Mouse (Mus musculus) spleen, adult 2 months (tissue): ENCODE measurements around the gene Rfx4. TPM values are rescaled to one million over a fixed set of nuclear protein-coding genes. Genes with fewer than 3 reads are reported as not detected.
A peak's percentile ranks its signal among the peaks of the same experiment; 100 is the strongest.

Experiments used
- DNase-seq, 2 experiments: peaks; one replicate each; pipeline versions ENCODE4 v3.0.0 to v3.0.0-alpha.2; 2012 to 2021; ENCODE audit warnings: low spot score in 2 of 2, low read depth in 1 of 2
- H3K27ac ChIP-seq: fragments of 200-500 bp; 2 replicates; pipeline ENCODE4 v1.5.1; 2012; ENCODE audit warnings: low read length, inconsistent platforms; ENCODE audit not compliant: insufficient read depth
- H3K27me3 ChIP-seq: fragments of 200-500 bp; 2 replicates; pipeline ENCODE4 v1.6.1; 2012; ENCODE audit warnings: mild to moderate bottlenecking, moderate library complexity, low read length, inconsistent platforms; ENCODE audit not compliant: control insufficient read depth, insufficient read depth
- H3K36me3 ChIP-seq: fragments of 200-500 bp; 2 replicates; pipeline ENCODE4 v1.6.1; 2012; ENCODE audit warnings: mild to moderate bottlenecking, low read length, inconsistent platforms; ENCODE audit not compliant: control insufficient read depth, insufficient read depth
- H3K4me1 ChIP-seq: fragments of 200-500 bp; 2 replicates; pipeline ENCODE4 v1.6.1; 2011; ENCODE audit warnings: inconsistent platforms; ENCODE audit not compliant: control insufficient read depth, insufficient read depth, insufficient read length
- H3K4me3 ChIP-seq: fragments of 200-500 bp; 2 replicates; pipeline ENCODE4 v1.5.1; 2011; ENCODE audit warnings: mild to moderate bottlenecking, inconsistent platforms; ENCODE audit not compliant: insufficient read depth, insufficient read length; ENCODE audit errors: extremely low read depth
- CTCF ChIP-seq: fragments of 200-500 bp; IDR thresholded peaks from 2 replicates; pipeline ENCODE4 v1.5.1; 2011; ENCODE audit warnings: mild to moderate bottlenecking, inconsistent platforms; ENCODE audit not compliant: insufficient read depth, insufficient read length, insufficient replicate concordance; ENCODE audit errors: extremely low read depth
- POLR2A ChIP-seq: fragments of 200-500 bp; IDR thresholded peaks from 2 replicates; pipeline ENCODE4 v1.6.1; 2011; ENCODE audit warnings: low read depth, low read length, inconsistent platforms
- whole genome bisulfite sequencing: fragments of 180-500 bp; shearing (Covaris S2); methylation state at CpG from one replicate; pipeline ENCODE4 v1.1.7; 2018; 5-methylcytosine and 5-hydroxymethylcytosine counted together
- polyA plus RNA-seq: library from polyadenylated mRNA; depleted of rRNA; stranded (reverse); fragments of >200 nt; gene quantifications from 2 replicates; pipeline ENCODE4 v1.2.3, GENCODE M21; 2012

Rfx4 gene
- polyA plus RNA-seq, 1 experiment = not detected

- H3K36me3 ChIP-seq = no peaks in the 10 kb centered on the region
- H3K27ac ChIP-seq = no peak overlapping the region
- TF ChIP-seq CTCF (no peak), POLR2A (no peak)
- WGBS = 85% methylated on average over 14 of the region's 14 CpGs
- no peak for DNase-seq
- H3K27me3 ChIP-seq = no peaks in the 10 kb centered on the region
- peaks cover 2% of the 10 kb centered on the region; the same call in 1 of the 2 replicates for H3K4me1 ChIP-seq
- no peak overlapping the region for H3K4me3 ChIP-seq
These were observed 103.1 kb downstream of the Rfx4 start for GRCm38 (mm10) chr10:84858806-84859496.

DNA sequence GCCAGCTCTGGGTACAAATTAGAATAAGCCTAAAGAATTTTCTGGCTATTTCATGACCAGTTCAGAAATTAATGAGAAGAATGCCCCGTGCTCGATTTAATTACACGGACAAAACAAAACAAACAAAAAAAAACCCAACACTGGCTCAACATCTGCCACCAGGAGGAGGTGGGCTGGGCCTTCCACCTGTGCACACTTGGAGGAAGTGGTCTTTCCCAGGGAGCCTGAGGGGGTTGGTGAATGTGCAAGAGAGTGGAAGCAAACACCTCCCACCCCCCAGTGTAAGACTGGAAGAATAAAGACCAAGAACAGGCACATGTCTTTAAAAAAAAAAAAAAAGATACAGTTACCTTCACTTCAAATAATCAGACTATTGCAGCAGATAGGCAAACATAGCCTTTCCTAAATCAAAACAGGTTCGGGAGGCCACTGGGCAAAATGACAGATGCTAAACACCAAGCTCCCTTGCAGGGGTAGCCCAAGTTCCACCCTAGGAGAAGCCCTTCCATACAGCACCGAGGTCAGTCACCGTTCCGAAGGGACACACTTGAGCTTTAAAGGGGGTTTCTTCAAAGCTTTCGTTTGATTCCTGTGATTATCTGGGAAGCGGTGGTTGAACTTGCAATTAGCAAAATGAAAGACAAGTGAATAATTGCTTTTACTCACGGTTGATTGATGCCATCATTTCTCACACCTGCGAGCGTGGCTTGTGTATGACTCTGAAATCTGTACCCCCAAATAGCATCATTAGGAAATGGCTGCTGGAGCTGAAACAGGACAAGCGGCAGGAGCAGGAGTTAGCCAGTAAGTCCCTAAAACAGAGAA, 103.9 kb downstream of the Rfx4 start:
- H3K36me3 ChIP-seq = no peaks in the 10 kb centered on the region
- H3K4me3 ChIP-seq = no peak overlapping the region
- H3K27ac ChIP-seq = no peak overlapping the region
- no peak for TF ChIP-seq CTCF
- TF ChIP-seq POLR2A = no peak
- 79% methylated on average over 13 of the region's 13 CpGs for WGBS
- H3K4me1 ChIP-seq = peaks cover 2% of the 10 kb centered on the region; the same call in 1 of the 2 replicates
- DNase-seq = no peak
- no peaks in the 10 kb centered on the region for H3K27me3 ChIP-seq

- TF ChIP-seq POLR2A = no peak
- TF ChIP-seq CTCF = no peak
- peak in 1 of 2 experiments; percentile 19 for DNase-seq
- Histone ChIP-seq H3K36me3 (no peaks in the 10 kb centered on the region), H3K27me3 (no peaks in the 10 kb centered on the region), H3K27ac (no peak overlapping the region), H3K4me3 (no peak overlapping the region), H3K4me1 (peaks cover 2% of the 10 kb centered on the region; the same call in 1 of the 2 replicates)
- 63% methylated on average over 6 of the region's 6 CpGs for WGBS
These were observed 107.6 kb downstream of the Rfx4 start for GRCm38 (mm10) chr10:84863488-84863887.

DNA sequence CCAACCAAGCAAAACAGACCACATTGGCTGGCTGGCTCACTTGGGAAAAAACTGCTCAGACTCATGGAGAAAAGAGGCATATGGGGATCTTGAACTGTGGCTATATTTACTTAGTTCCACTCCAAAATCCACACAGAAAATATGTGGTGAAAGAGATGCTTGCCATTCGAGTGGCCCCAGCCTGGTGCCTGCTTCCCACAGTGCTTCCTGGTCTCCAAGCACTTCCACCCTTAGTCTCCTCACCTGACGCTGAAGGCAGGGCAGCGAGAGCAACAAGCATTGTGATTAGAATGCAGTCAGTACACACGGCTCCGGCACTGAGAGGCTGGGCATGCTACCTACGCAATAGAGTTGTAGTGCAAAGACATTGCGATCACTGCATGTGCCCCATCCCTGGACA, 111.7 kb downstream of the Rfx4 start:
- H3K27ac ChIP-seq = no peak overlapping the region
- 88% methylated on average over 7 of the region's 7 CpGs for WGBS
- TF ChIP-seq CTCF (no peak), POLR2A (no peak)

DNA sequence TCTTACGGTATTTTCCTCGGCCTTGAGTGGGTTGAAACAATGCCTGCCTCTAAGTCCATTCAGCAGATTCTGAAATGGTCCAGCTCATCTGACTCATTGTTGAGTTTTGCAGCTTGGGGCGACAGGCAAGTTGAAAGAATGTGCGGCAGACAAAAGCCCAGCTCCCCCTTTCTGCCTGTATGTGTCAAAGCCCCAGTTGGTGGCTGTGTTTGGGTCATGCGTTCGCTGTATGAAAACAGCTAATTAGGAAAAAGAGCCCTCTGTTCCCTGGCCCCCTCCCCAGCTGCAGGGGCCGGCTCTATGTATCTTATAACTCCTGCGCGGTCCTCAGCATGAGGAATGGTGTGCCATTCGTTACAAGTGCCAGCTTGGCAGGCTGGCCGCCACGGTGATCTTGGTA, 115.4 kb downstream of the Rfx4 start:
- no peak overlapping the region for H3K27ac ChIP-seq
- no peaks in the 10 kb centered on the region for H3K36me3 ChIP-seq
- no peak for DNase-seq
- TF ChIP-seq POLR2A = no peak
- no peak for TF ChIP-seq CTCF
- H3K4me1 ChIP-seq = no peaks in the 10 kb centered on the region
- no peak overlapping the region for H3K4me3 ChIP-seq
- 91% methylated on average over 12 of the region's 12 CpGs for WGBS
- H3K27me3 ChIP-seq = no peaks in the 10 kb centered on the region

More for the DNA sequence above, 111.7 kb downstream of the Rfx4 start:
- no peak overlapping the region for H3K4me3 ChIP-seq
- H3K4me1 ChIP-seq = peaks cover 2% of the 10 kb centered on the region; the same call in 1 of the 2 replicates
- no peak for DNase-seq
- no peaks in the 10 kb centered on the region for H3K27me3 ChIP-seq
- H3K36me3 ChIP-seq = no peaks in the 10 kb centered on the region

DNA sequence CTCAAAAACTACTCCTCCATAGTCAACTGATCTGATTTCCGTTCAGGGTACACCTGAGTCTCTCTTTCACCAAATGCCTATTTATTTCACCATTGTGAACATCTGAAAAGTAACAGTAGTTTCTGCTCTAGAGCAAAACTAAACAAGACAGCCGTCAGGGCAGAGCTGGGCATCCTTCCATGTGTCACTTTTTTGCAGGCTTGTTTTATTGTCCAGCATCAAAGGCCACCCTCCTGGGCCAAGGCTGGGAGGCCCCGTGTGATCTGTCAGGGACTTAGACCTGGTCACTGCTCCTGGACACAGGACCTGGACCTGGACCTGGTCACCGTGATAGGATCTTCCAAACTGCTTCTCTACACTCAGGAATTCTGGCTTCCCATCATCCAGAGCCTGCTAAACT, 116.1 kb downstream of the Rfx4 start:
- no peak overlapping the region for H3K4me3 ChIP-seq
- H3K27ac ChIP-seq = no peak overlapping the region
- no peak for TF ChIP-seq CTCF
- no peak for TF ChIP-seq POLR2A
- DNase-seq = no peak
- H3K4me1 ChIP-seq = no peaks in the 10 kb centered on the region
- no peaks in the 10 kb centered on the region for H3K27me3 ChIP-seq
- WGBS = 79% methylated on average over 4 of the region's 4 CpGs
- H3K36me3 ChIP-seq = no peaks in the 10 kb centered on the region
